Mouse (Mus musculus) R1 (cell line): ENCODE measurements around the gene Cyp51.
A peak's percentile ranks its signal among the peaks of the same experiment; 100 is the strongest.

Experiments used
- DNase-seq: peaks from one replicate; pipeline ENCODE4 v3.0.0-alpha.2; 2018; ENCODE audit warnings: low read depth, low spot score

The Cyp51 gene

GRCm38 (mm10) chr5:4104341-4105040 lies at the start of gene Cyp51:
Gene Cyp51, minus strand, starts transcription at chr5:4104746.
- peak; percentile 95 for DNase-seq

GRCm38 (mm10) chr5:4112570-4113098 lies 8.1 kb upstream of the Cyp51 start:
- no peak for DNase-seq

GRCm38 (mm10) chr5:4107056-4107455 lies 2.5 kb upstream of the Cyp51 start:
- DNase-seq, result peak; percentile 88

- no peak for DNase-seq
Measured at GRCm38 (mm10) chr5:4105651-4106186, 1.2 kb upstream of the Cyp51 start.

- DNase-seq, result no peak
Measured at GRCm38 (mm10) chr5:4103626-4104340, 763 bp downstream of the Cyp51 start.

- peak; percentile 67 for DNase-seq
Measured at GRCm38 (mm10) chr5:4101770-4102169, 2.8 kb downstream of the Cyp51 start.

- DNase-seq, result no peak
Measured at GRCm38 (mm10) chr5:4101031-4101430, 3.5 kb downstream of the Cyp51 start.

GRCm38 (mm10) chr5:4094471-4094870 lies 10.1 kb downstream of the Cyp51 start:
- DNase-seq, result no peak

GRCm38 (mm10) chr5:4088190-4088589 lies 16.4 kb downstream of the Cyp51 start:
- DNase-seq, result no peak

GRCm38 (mm10) chr5:4086309-4086708 lies 18.2 kb downstream of the Cyp51 start:
- no peak for DNase-seq

GRCm38 (mm10) chr5:4084948-4085347 lies 19.6 kb downstream of the Cyp51 start:
- no peak for DNase-seq

- no peak for DNase-seq
Measured at GRCm38 (mm10) chr5:4081513-4081912, 23.0 kb downstream of the Cyp51 start.

- DNase-seq, result no peak
Measured at GRCm38 (mm10) chr5:4080861-4081260, 23.7 kb downstream of the Cyp51 start.

- DNase-seq, result no peak
Measured at GRCm38 (mm10) chr5:4079086-4079485, 25.5 kb downstream of the Cyp51 start.

GRCm38 (mm10) chr5:4067203-4067602 lies 37.3 kb downstream of the Cyp51 start:
- DNase-seq, result no peak

GRCm38 (mm10) chr5:4066476-4067115 lies 38.0 kb downstream of the Cyp51 start:
- DNase-seq, result peak; percentile 31

- peak; percentile 76 for DNase-seq
Measured at GRCm38 (mm10) chr5:4060313-4060712, 44.2 kb downstream of the Cyp51 start.

GRCm38 (mm10) chr5:4040922-4041321 lies 63.6 kb downstream of the Cyp51 start:
- DNase-seq, result no peak

GRCm38 (mm10) chr5:4040372-4040771 lies 64.2 kb downstream of the Cyp51 start:
- DNase-seq, result no peak

- no peak for DNase-seq
Measured at GRCm38 (mm10) chr5:4039351-4039750, 65.2 kb downstream of the Cyp51 start.

- peak; percentile 85 for DNase-seq
Measured at GRCm38 (mm10) chr5:4036686-4037085, 67.9 kb downstream of the Cyp51 start.

GRCm38 (mm10) chr5:4031846-4032245 lies 72.7 kb downstream of the Cyp51 start:
- DNase-seq, result no peak
